Mouse (Mus musculus) thymus, postnatal 25 days (tissue): ENCODE results near the gene Mfsd4a.

ENCODE experiments used
- DNase-seq: peaks from one replicate; pipeline ENCODE4 v3.0.0; 2022

Gene Mfsd4a

DNA sequence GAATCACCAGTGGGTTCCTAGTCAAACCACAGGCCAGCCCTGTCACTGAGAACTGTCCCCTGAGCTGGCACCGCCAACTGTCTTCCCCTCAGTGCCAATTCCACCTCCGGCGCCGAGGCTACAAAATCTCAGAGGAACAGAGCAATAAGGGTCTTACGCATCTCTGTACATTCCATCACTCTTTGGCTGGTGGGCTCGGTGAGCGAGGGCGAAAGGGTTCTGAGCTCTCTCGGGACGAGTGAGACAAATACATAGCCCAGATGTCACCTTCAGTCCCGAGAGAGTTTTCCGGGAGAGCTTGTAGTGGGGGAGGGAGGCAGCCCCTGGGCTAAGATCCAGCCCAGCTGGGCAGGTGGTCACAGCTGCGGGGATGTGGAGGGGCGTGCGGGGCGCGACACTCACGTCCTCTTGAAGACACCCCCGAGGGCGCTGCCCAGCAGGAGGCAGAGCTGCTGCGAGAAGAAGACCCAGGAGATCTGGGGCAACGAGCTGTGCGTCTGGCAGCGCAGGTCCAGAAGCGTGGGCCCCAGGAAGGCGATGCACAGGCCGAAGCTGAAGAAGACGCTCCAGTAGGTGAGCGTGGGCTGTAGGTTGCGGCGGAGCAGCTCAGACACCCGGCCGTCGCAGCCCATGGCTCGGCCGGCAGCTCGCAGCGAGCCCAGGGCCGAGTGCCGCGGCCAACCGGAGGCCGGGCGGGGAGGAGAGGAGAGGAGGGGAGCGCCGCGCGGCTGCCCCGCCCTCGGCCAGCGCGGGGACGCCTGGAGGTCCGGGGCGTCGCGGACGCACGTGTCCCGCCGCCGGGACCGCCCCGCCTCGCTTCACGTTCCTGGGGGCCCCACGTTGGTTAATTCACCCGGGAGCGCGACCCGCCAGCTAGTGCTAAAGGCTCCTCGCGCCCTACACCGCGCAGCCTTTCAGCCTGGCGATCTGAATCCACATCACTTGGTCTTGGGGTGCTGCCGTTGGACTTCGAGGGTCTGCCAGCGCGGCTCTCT, at the start of gene Mfsd4a:
TSS of gene Mfsd4a (minus strand) at position 802 of the 995 bp plus-strand sequence.
- DNase-seq = peak; percentile 54

DNA sequence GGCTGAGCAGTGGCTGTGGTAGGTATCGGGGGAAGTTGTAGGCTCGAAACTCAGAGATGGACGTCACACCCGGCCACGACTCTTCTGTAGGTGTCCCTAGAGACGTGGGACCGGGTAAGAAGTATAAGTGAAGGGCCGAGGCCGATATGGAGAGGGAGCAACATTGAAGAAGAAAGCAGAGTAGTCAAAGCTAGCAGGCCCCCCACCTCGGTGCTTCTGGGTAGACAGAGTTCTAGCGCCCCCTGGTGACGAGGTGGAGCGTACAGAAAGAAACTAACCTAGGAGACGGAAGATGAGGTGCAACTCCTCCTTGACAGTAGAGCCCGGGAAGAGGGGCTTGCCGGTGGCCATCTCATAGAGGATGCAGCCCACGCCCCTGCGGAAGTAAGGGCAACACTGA, 48.7 kb upstream of the Mfsd4a start:
- DNase-seq = peak; percentile 83

DNA sequence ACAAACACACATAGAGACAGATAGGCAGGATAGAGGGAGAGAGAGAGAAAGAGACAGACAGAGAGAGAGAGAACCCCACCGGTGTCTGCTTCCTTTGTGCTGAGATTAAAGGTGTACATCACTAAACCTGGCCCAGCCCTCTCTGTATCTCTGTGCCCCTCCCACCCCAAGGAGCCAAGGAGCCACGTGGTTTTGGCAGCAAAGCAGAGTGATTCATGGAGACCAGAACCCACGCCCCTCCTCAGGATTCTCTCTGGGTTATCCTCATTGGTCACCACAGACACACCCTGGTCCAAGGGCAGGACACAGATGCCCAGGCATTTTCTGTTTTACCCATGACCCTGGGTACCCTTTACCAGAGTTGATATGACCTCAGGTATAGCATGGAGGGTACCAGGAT, 45.2 kb upstream of the Mfsd4a start:
- DNase-seq = no peak

- DNase-seq = no peak
Observed at GRCm38 (mm10) chr1:132112426-132112825, 44.6 kb upstream of the Mfsd4a start.

GRCm38 (mm10) chr1:132111411-132111810, 43.5 kb upstream of the Mfsd4a start:
- DNase-seq = no peak

GRCm38 (mm10) chr1:132109368-132109767, 41.5 kb upstream of the Mfsd4a start:
- no peak for DNase-seq

DNA sequence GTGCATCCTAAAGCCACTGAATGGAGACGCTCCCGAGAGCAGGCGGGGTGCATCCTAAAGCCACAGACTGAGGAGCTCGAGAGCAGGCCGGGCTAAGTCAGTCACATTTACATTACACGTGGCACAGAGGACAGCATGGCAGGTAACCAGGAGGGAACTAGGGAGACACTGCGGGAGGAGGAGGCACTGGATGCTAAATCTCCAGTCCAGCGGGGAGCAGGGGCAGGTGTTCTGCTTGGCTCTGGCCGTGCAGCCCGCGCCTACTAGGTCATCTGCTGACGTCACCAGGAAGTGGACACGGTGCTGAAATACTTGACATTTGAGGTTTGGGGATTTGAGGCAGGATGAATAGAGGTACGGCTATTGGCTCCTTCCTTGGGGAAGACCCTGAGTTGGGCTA, 36.5 kb upstream of the Mfsd4a start:
- DNase-seq = no peak

- peak; percentile 70 for DNase-seq
Observed at GRCm38 (mm10) chr1:132101953-132102697, 34.3 kb upstream of the Mfsd4a start.

GRCm38 (mm10) chr1:132099775-132100174, 31.9 kb upstream of the Mfsd4a start:
- DNase-seq = no peak

DNA sequence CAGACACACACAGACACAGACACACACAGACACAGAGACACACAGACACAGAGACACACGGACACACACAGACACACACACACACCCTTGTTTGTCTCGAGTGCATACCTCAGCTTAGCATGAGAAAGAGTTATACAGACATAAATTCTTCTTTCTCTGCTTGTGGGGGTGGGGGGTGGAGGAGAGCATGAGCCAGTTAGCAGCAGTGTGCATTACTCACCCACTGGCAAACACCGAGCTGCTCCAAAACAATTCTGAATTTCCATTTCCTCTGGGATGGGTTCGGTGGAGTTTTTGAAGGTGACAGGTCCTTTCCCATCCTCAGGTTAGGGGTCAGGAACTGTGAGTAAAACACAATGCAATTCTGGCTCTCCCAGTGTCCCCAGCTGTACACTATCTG, 31.2 kb upstream of the Mfsd4a start:
- DNase-seq = no peak

- no peak for DNase-seq
Observed at GRCm38 (mm10) chr1:132098076-132098475, 30.2 kb upstream of the Mfsd4a start.

DNA sequence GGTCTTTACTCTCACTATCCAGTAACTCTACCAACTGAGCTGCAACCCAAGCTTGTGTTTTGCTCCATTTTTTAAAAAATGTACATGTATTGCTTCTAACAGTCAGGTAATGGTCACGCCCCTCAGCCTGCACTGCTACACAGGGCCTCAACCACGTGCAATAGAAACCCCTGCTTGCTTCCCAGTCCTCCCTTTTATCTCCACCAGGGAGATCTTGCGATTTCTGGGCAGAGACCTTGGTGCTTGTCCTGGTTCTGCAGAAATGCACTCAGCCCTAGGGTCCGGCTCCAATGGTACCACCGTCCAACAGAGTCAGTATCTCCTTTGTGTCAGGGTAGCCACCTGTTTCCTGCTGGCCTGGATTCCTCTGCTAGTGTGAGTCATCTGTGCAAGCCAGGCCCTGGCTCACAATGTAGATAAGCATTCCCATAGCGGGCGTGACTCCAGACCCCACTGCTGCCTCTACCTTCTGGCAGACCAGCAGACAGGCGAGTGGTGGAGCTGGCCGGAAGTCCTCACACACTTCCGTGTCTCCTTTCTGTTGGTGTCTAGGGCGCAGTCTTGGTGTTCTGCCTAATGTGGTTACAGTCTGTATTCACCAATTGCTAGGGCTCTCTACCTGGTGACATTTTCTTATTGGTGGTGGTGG, 27.6 kb upstream of the Mfsd4a start:
- DNase-seq = peak; percentile 39

DNA sequence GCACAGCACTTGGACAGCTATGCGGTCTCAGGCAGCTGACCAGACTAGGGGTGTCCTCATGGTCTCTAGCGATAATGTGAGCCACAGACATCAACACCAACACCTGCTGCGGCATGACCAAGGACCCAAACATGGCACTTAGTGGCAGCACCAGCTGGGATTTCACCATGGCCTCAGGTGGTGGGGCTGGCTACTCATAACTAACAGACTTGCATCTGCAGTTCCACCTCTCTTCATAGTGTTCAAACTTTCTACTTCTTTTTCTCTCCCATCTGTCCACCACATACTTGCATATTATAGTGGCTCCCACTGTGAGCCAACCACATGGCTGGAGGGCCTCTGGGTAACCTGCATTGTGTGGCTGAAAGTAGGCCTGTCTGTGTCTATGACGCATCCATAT, 25.4 kb upstream of the Mfsd4a start:
- no peak for DNase-seq

DNA sequence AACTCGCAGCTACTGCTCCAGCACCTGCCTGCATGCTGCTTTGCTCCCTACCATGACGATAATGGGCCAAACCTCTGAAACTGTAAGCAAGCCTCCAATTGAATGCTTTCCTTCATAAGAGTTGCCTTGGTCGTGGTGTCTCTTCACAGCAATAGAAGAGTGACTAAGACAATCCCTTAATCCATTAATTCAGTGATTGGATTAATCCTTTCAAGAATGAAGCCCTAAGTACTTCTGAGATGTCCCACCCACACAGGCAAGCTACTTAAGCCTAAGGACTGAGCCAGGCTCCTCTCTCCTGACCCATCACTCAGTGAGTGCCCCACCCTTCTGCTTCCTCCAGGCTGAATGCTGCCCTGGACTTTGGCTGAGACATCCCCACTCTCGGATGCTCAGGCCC, 22.4 kb upstream of the Mfsd4a start:
- DNase-seq = no peak

GRCm38 (mm10) chr1:132089767-132090166, 21.9 kb upstream of the Mfsd4a start:
- DNase-seq = no peak

DNA sequence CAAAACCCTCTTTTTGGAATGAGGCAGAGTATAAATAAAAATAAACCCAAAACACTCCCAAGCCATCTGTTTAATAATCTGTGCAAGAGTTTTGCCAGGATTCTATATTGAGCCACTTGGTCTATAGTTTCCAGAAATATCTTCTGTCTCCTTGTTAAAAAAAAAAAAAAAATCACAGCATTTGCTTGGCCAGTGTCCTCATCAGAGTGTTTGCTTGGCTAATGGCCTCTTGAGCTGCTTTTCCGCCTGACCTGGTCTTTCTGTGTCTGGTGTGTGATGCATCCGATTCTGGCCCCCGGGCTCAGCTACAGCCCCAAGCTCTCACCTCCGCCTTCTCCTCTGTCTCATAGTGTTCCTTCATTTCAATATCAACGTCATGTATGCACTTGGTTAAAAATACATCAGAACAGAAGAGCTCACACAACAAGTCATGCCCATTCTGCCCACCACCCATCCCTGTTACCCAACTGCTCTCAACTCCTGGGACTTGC, 20.4 kb upstream of the Mfsd4a start:
- no peak for DNase-seq

- no peak for DNase-seq
Observed at GRCm38 (mm10) chr1:132085181-132086049, 17.6 kb upstream of the Mfsd4a start.

- no peak for DNase-seq
Observed at GRCm38 (mm10) chr1:132078413-132078812, 10.6 kb upstream of the Mfsd4a start.

- DNase-seq = no peak
Observed at GRCm38 (mm10) chr1:132075576-132075975, 7.7 kb upstream of the Mfsd4a start.

DNA sequence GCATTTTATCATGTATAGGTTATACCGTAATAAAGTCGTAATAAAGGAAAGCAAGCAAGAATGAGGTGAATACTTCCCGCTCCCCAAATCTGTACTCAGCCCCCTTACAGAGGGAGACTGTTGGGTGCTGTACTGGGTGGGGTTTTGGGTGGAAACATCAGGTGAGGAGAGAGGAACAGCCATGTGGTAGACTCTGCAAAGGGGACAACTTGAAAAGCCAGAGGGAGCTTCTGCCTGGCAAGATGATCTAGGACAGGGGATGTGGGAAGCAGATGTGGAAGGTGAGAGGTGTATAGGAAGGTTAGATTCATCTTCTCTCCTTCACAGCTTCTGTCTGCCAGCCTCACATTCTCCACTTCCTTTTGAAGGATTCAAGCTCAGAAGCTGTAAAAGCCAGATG, 2.8 kb upstream of the Mfsd4a start:
- no peak for DNase-seq

DNA sequence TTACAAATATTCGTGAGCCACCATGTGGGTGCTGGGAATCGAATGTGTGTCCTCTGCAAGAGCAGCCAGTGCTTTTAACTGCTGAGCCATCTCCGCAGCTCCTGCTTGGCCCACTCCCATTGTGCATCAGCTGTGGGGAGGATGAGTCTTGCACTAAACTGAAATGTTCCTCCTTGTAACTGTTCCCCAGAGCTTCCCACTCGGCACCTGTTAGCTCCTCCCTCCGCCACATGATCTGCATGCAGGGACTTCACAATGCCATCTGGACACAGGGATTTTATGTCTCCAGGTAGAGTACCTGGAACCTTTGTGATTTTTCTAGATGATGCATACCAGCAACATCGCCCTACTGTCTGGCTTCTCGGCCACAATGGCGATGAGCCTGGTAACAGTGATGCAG, 1.6 kb upstream of the Mfsd4a start:
- DNase-seq = no peak

GRCm38 (mm10) chr1:132065475-132066172, 2.2 kb downstream of the Mfsd4a start:
- no peak for DNase-seq
